Comparison of ENCODE assay signal across 19 mouse cellular contexts in genomic region chr19:30982436-30982835, GRCm38 (mm10).
"Had no signal": no experiment of that assay in that cellular context is flagged by ENCODE, and none has a peak within 500 bp of the region (broad histone marks: within the 10 kb centered on the region; RNA-seq: fewer than 3 reads in every experiment).

No protein-coding gene starts in this region.

- H3K9ac ChIP-seq: liver, embryonic 14.5 days; lung, embryonic 14.5 days; midbrain, embryonic 12.5 days; neural tube, embryonic 13.5 days; neural tube, embryonic 15.5 days had no signal

- H3K4me3 ChIP-seq: midbrain, embryonic 10.5 days; midbrain, embryonic 12.5 days; myocyte; neural tube, embryonic 13.5 days; neural tube, embryonic 15.5 days had no signal

- ATAC-seq: midbrain, embryonic 16.5 days had no signal

- H3K27me3 ChIP-seq: midbrain, embryonic 12.5 days; neural tube, embryonic 13.5 days; neural tube, embryonic 15.5 days had no signal

- H3K27ac ChIP-seq: liver, embryonic 14.5 days; midbrain, embryonic 10.5 days; midbrain, embryonic 12.5 days; neural tube, embryonic 13.5 days; neural tube, embryonic 15.5 days had no signal

- H3K36me3 ChIP-seq: midbrain, embryonic 10.5 days; midbrain, embryonic 12.5 days; neural tube, embryonic 13.5 days; neural tube, embryonic 15.5 days had no signal

- H3K9me3 ChIP-seq: midbrain, embryonic 10.5 days; midbrain, embryonic 12.5 days; neural tube, embryonic 13.5 days; neural tube, embryonic 15.5 days had no signal

- H3K4me2 ChIP-seq: lung, embryonic 14.5 days; midbrain, embryonic 12.5 days; neural tube, embryonic 13.5 days; neural tube, embryonic 15.5 days had no signal

- H3K4me1 ChIP-seq: midbrain, embryonic 10.5 days; midbrain, embryonic 12.5 days; neural tube, embryonic 13.5 days; neural tube, embryonic 15.5 days had no signal

- DNase-seq: lung, adult 18-20 months; lung, embryonic 14.5 days; lung, postnatal 10 days; lung, postnatal 36 days; midbrain, embryonic 14.5 days; right cerebral cortex, adult 18-20 months; right cerebral cortex, postnatal 25 days; right cerebral cortex, postnatal 4 days; spleen, adult 18-20 months; thymus, adult 18-20 months; thymus, postnatal 14 days; thymus, postnatal 36 days had no signal
